10 mouse cellular contexts compared by ENCODE assay signal in the genomic region with DNA sequence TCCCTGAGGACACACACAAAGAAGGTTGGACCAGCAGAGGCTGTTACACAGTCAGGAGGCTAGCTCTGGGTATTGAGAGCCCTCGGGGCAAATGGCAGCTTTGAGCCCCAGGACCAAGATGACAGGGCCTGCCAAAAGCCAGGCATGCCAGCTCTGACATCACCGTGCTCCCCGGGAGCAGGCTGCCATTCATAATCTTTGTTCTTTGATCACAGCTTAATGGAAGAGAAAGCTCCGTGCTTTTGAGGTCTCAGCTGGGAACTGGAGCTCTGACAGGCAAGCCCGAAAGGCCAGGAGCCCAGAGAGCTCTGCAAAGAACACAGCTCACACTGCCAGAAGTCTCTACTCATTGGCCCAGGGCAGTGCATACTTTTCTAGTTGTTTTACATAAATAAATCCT.
DNase-seq lines count a peak whose midpoint lies in the region; ATAC-seq and TF ChIP-seq lines count a peak whose summit lies in the region.
"Had no signal": no experiment of that assay in that cellular context is flagged by ENCODE, and none has a peak within 500 bp of the region (broad histone marks: within the 10 kb centered on the region; RNA-seq: fewer than 3 reads in every experiment).

No protein-coding gene starts in this region.

- H3K4me3 ChIP-seq in forebrain, postnatal 0 days (ENCODE audit: low read depth, low read length): no peak overlapping the region
- no peak overlapping the region for H3K4me3 ChIP-seq in midbrain, embryonic 10.5 days
- no peak overlapping the region for H3K4me3 ChIP-seq in heart, embryonic 11.5 days (ENCODE audit: low read depth, low read length)
- no peak overlapping the region for H3K4me3 ChIP-seq in gastrocnemius, adult 2 months

- H3K27me3 ChIP-seq in forebrain, postnatal 0 days (ENCODE audit: insufficient read depth, low read length): no peaks in the 10 kb centered on the region
- no peaks in the 10 kb centered on the region for H3K27me3 ChIP-seq in midbrain, embryonic 10.5 days (ENCODE audit: low read depth, poor library complexity, severe bottlenecking)
- H3K27me3 ChIP-seq in heart, embryonic 11.5 days (ENCODE audit: control insufficient read depth, insufficient read depth, low read length): no peaks in the 10 kb centered on the region

- WGBS in forebrain, postnatal 0 days: 8% methylated on average over 5 of the region's 5 CpGs
- WGBS in midbrain, embryonic 10.5 days: 44% methylated on average over 5 of the region's 5 CpGs
- WGBS in heart, embryonic 11.5 days (ENCODE audit: insufficient replicate concordance): 50% methylated on average over 5 of the region's 5 CpGs

- H3K27ac ChIP-seq in forebrain, postnatal 0 days (ENCODE audit: low read depth, low read length): 0 out of 2 replicates have a peak overlapping the region, but pooled peaks have one; percentile 24
- peak overlapping the region; percentile 55 for H3K27ac ChIP-seq in midbrain, embryonic 10.5 days (replicated peaks)
- H3K27ac ChIP-seq in heart, embryonic 11.5 days (ENCODE audit: low read depth, low read length): no peak overlapping the region
- no peak overlapping the region for H3K27ac ChIP-seq in gastrocnemius, adult 2 months

- H3K9ac ChIP-seq in forebrain, postnatal 0 days: no peak overlapping the region
- H3K9ac ChIP-seq in heart, embryonic 11.5 days (ENCODE audit: low read depth, low read length): no peak overlapping the region
- H3K9ac ChIP-seq: lung, embryonic 14.5 days had no signal

- H3K4me1 ChIP-seq in forebrain, postnatal 0 days (ENCODE audit: insufficient read depth): no peaks in the 10 kb centered on the region
- peaks cover 11% of the 10 kb centered on the region for H3K4me1 ChIP-seq in midbrain, embryonic 10.5 days
- no peaks in the 10 kb centered on the region for H3K4me1 ChIP-seq in heart, embryonic 11.5 days (ENCODE audit: control insufficient read depth, insufficient read depth, low read length)

- TF ChIP-seq CTCF in forebrain, postnatal 0 days (IDR thresholded peaks at IDR 0.05; ENCODE audit: low read depth): no peak
- no peak for TF ChIP-seq CTCF in gastrocnemius, adult 2 months (IDR thresholded peaks at IDR 0.05)

- peak; percentile 90 for ATAC-seq in forebrain, postnatal 0 days
- no peak for ATAC-seq in heart, embryonic 11.5 days (replicated peaks; ENCODE audit: insufficient number of reproducible peaks, low FRiP score, low TSS enrichment)

- DNase-seq in retina, postnatal 1 day: peak; percentile 24
- DNase-seq in retina, embryonic 14.5 days (ENCODE audit: low spot score): no peak
- DNase-seq in forebrain, postnatal 0 days: peak; percentile 69
- DNase-seq in midbrain, embryonic 10.5 days (ENCODE audit: low spot score): peak; percentile 36
- DNase-seq in right cerebral cortex, postnatal 4 days: peak; percentile 26
- no peak for DNase-seq in gastrocnemius, postnatal 36 days
- no peak for DNase-seq in gastrocnemius, adult 2 months
- DNase-seq: adrenal gland, adult 2 months; lung, embryonic 14.5 days had no signal

- H3K4me2 ChIP-seq in forebrain, postnatal 0 days (ENCODE audit: low read depth): no peak overlapping the region
- H3K4me2 ChIP-seq in heart, embryonic 11.5 days: no peak overlapping the region
- H3K4me2 ChIP-seq: lung, embryonic 14.5 days had no signal

- H3K9me3 ChIP-seq in forebrain, postnatal 0 days (ENCODE audit: low read length): no peaks in the 10 kb centered on the region
- no peaks in the 10 kb centered on the region for H3K9me3 ChIP-seq in midbrain, embryonic 10.5 days (replicated peaks)
- H3K9me3 ChIP-seq in heart, embryonic 11.5 days (replicated peaks; ENCODE audit: control insufficient read depth, low read length): no peaks in the 10 kb centered on the region

- intact Hi-C loops in gastrocnemius, postnatal 36 days (cut with DNase I): no loop called here
- intact Hi-C loops in gastrocnemius, adult 2 months (cut with DNase I): no loop called here

- H3K36me3 ChIP-seq in forebrain, postnatal 0 days (ENCODE audit: insufficient read depth): no peaks in the 10 kb centered on the region
- no peaks in the 10 kb centered on the region for H3K36me3 ChIP-seq in midbrain, embryonic 10.5 days
- no peaks in the 10 kb centered on the region for H3K36me3 ChIP-seq in heart, embryonic 11.5 days (ENCODE audit: control insufficient read depth, insufficient read depth, low read length)

Comparison
In these comparisons a context has a peak if more than half of its experiments do, and no peak if none do; other contexts are left out.
1. DNase-seq: peak in retina, postnatal 1 day (single experiment), forebrain, postnatal 0 days (single experiment), midbrain, embryonic 10.5 days (single experiment) and right cerebral cortex, postnatal 4 days (single experiment); none in retina, embryonic 14.5 days (single experiment), gastrocnemius, postnatal 36 days (0 of 2) and gastrocnemius, adult 2 months (single experiment).
2. H3K27ac ChIP-seq: peak in forebrain, postnatal 0 days (single experiment) and midbrain, embryonic 10.5 days (single experiment); none in heart, embryonic 11.5 days (single experiment) and gastrocnemius, adult 2 months (single experiment).